In genomic region chr4:129894861-129895260, GRCm38 (mm10) we compare ENCODE assay signal across 27 mouse cellular contexts. TPM values are rescaled to one million over a fixed set of nuclear protein-coding genes. Genes with fewer than 3 reads are reported as not detected.
DNase-seq lines count a peak whose midpoint lies in the region; ATAC-seq lines count a peak whose summit lies in the region.
"Had no signal": no experiment of that assay in that cellular context is flagged by ENCODE, and none has a peak within 500 bp of the region (broad histone marks: within the 10 kb centered on the region; RNA-seq: fewer than 3 reads in every experiment).

No protein-coding gene starts in this region.

- H3K36me3 ChIP-seq in midbrain, embryonic 11.5 days (ENCODE audit: control insufficient read depth, insufficient read depth, low read length), result no peaks in the 10 kb centered on the region
- H3K36me3 ChIP-seq in midbrain, embryonic 10.5 days, result no peaks in the 10 kb centered on the region
- no peaks in the 10 kb centered on the region for H3K36me3 ChIP-seq in intestine, embryonic 16.5 days (ENCODE audit: control insufficient read depth, insufficient read depth, low read length)
- H3K36me3 ChIP-seq: embryonic facial prominence, embryonic 13.5 days; embryonic facial prominence, embryonic 15.5 days; forebrain, embryonic 15.5 days had no signal

- no peak overlapping the region for H3K4me2 ChIP-seq in midbrain, embryonic 11.5 days
- no peak overlapping the region for H3K4me2 ChIP-seq in intestine, embryonic 16.5 days (ENCODE audit: low read depth, low read length)
- H3K4me2 ChIP-seq: embryonic facial prominence, embryonic 13.5 days; embryonic facial prominence, embryonic 15.5 days; forebrain, embryonic 13.5 days; forebrain, embryonic 15.5 days had no signal

- H3K27me3 ChIP-seq in midbrain, embryonic 11.5 days (ENCODE audit: control insufficient read depth, insufficient read depth, low read length), result no peaks in the 10 kb centered on the region
- H3K27me3 ChIP-seq in midbrain, embryonic 10.5 days (ENCODE audit: low read depth, poor library complexity, severe bottlenecking), result no peaks in the 10 kb centered on the region
- H3K27me3 ChIP-seq in intestine, embryonic 16.5 days (replicated peaks; ENCODE audit: control insufficient read depth, insufficient read depth, low read length), result no peaks in the 10 kb centered on the region
- H3K27me3 ChIP-seq: embryonic facial prominence, embryonic 13.5 days; embryonic facial prominence, embryonic 15.5 days; forebrain, embryonic 13.5 days; forebrain, embryonic 15.5 days; Patski had no signal

- 93% methylated on average over 3 of the region's 3 CpGs for WGBS in midbrain, embryonic 11.5 days
- WGBS in midbrain, embryonic 10.5 days, result 92% methylated on average over 3 of the region's 3 CpGs
- 92% methylated on average over 3 of the region's 3 CpGs for WGBS in intestine, embryonic 16.5 days

- DNase-seq in midbrain, embryonic 11.5 days (ENCODE audit: low spot score, missing footprints), result peak; percentile 45
- no peak for DNase-seq in midbrain, embryonic 10.5 days (ENCODE audit: low spot score)
- DNase-seq in 416B (ENCODE audit: low read depth), result peak; percentile 54
- DNase-seq in fat pad, adult 2 months (ENCODE audit: extremely low read depth, low read depth, low spot score), result peak; percentile 49
- no peak for DNase-seq in urinary bladder, postnatal 4 days (ENCODE audit: low spot score in 2 of 2)
- DNase-seq: adrenal gland, adult 8-10 months; adrenal gland, postnatal 36 days; cerebellum, adult 11 months; cerebellum, adult 18-20 months; cerebellum, adult 8-10 months; cerebellum, adult 9-11 months; cerebellum, postnatal 14 days; cerebellum, postnatal 36 days; embryo, embryonic 11 days; forebrain, postnatal 0 days had no signal

- H3K9ac ChIP-seq in midbrain, embryonic 11.5 days (ENCODE audit: low read length), result no peak overlapping the region
- no peak overlapping the region for H3K9ac ChIP-seq in intestine, embryonic 16.5 days (ENCODE audit: low read depth, low read length)
- H3K9ac ChIP-seq: embryonic facial prominence, embryonic 13.5 days; embryonic facial prominence, embryonic 15.5 days; forebrain, embryonic 13.5 days; forebrain, embryonic 15.5 days; forebrain, postnatal 0 days had no signal

- no peak overlapping the region for H3K27ac ChIP-seq in midbrain, embryonic 11.5 days (ENCODE audit: low read depth, low read length)
- H3K27ac ChIP-seq in midbrain, embryonic 10.5 days (replicated peaks), result no peak overlapping the region
- H3K27ac ChIP-seq in intestine, embryonic 16.5 days (ENCODE audit: low read length), result no peak overlapping the region
- H3K27ac ChIP-seq: embryonic facial prominence, embryonic 13.5 days; embryonic facial prominence, embryonic 15.5 days; forebrain, embryonic 13.5 days; forebrain, embryonic 15.5 days had no signal

- no peaks in the 10 kb centered on the region for H3K9me3 ChIP-seq in midbrain, embryonic 11.5 days (ENCODE audit: control insufficient read depth, low read length)
- H3K9me3 ChIP-seq in midbrain, embryonic 10.5 days (replicated peaks), result 0 out of 2 replicates have a peak, but pooled peaks cover 3% of the 10 kb centered on the region
- no peaks in the 10 kb centered on the region for H3K9me3 ChIP-seq in intestine, embryonic 16.5 days (ENCODE audit: control insufficient read depth, low read length)
- H3K9me3 ChIP-seq: embryonic facial prominence, embryonic 13.5 days; embryonic facial prominence, embryonic 15.5 days; forebrain, embryonic 13.5 days; forebrain, embryonic 15.5 days had no signal

- ATAC-seq in midbrain, embryonic 11.5 days (ENCODE audit: low FRiP score), result no peak
- ATAC-seq in megakaryocyte progenitor cell, adult 5-6 weeks (replicated peaks; ENCODE audit: poor library complexity), result peak; percentile 66
- ATAC-seq in cerebellum, adult (ENCODE audit: insufficient number of reproducible peaks, low FRiP score, low TSS enrichment), result no peak
- ATAC-seq in intestine, embryonic 16.5 days, result no peak
- ATAC-seq: activated CD4-positive, CD25-positive, alpha-beta regulatory T cell, adult 4 months; forebrain, embryonic 13.5 days; forebrain, embryonic 15.5 days; forebrain, postnatal 0 days; Patski had no signal

- H3K4me3 ChIP-seq in midbrain, embryonic 11.5 days (ENCODE audit: low read depth, low read length), result no peak overlapping the region
- no peak overlapping the region for H3K4me3 ChIP-seq in midbrain, embryonic 10.5 days
- H3K4me3 ChIP-seq in intestine, embryonic 16.5 days (ENCODE audit: low read length), result no peak overlapping the region
- H3K4me3 ChIP-seq: embryonic facial prominence, embryonic 13.5 days; embryonic facial prominence, embryonic 15.5 days; erythroblast, embryonic 14.5 days; forebrain, embryonic 13.5 days; forebrain, embryonic 15.5 days had no signal

- no peaks in the 10 kb centered on the region for H3K4me1 ChIP-seq in midbrain, embryonic 11.5 days (ENCODE audit: control insufficient read depth, insufficient read depth, low read length)
- H3K4me1 ChIP-seq in midbrain, embryonic 10.5 days, result no peaks in the 10 kb centered on the region
- 0 out of 2 replicates have a peak, but pooled peaks cover 2% of the 10 kb centered on the region for H3K4me1 ChIP-seq in intestine, embryonic 16.5 days (ENCODE audit: control insufficient read depth, insufficient read depth, low read length)
- H3K4me1 ChIP-seq: embryonic facial prominence, embryonic 15.5 days; forebrain, embryonic 13.5 days; forebrain, embryonic 15.5 days had no signal

RNA-seq across cellular contexts. Expression of gene Spocd1, which starts 34.2 kb away (rescaled TPM):
- not detected in 2 replicates for polyA plus RNA-seq in midbrain, embryonic 11.5 days (2014; fragmentation: Nextera tagmentation; extraction: Ambion mirVana)
- polyA plus RNA-seq in midbrain, embryonic 10.5 days (2016; fragmentation: Nextera tagmentation; extraction: Ambion mirVana), result not detected in 2 replicates
- total RNA-seq in megakaryocyte progenitor cell, adult 5-6 weeks (2015), result 0.05 and 0.49 TPM in 2 replicates
- 0.04 and 0.81 TPM in 2 replicates for total RNA-seq in megakaryocyte progenitor cell, adult 5-6 weeks (2017)
- 0.04 TPM in 1 of 2 replicates, not detected in the other for polyA plus RNA-seq in intestine, embryonic 16.5 days (2015; fragmentation: Nextera tagmentation; extraction: Ambion mirVana)
- total RNA-seq: forebrain, postnatal 0 days; MEL had no signal
- polyA plus RNA-seq: activated CD4-positive, CD25-positive, alpha-beta regulatory T cell, adult 4 months; embryonic facial prominence, embryonic 11.5 days; erythroblast, embryonic 14.5 days; forebrain, embryonic 13.5 days; forebrain, embryonic 15.5 days had no signal

Comparison
In these comparisons a context has a peak if more than half of its experiments do, and no peak if none do; other contexts are left out.
1. DNase-seq: peak in midbrain, embryonic 11.5 days (single experiment), 416B (single experiment) and fat pad, adult 2 months (single experiment); none in midbrain, embryonic 10.5 days (single experiment) and urinary bladder, postnatal 4 days (0 of 2).